Mouse (Mus musculus): ENCODE measurements at regions not wholly inside any gene's neighbourhood (a gene's known extent, or its start where the extent isn't known, plus 50 kb on each side); places are given as distances from the start of the nearest gene placed in this dataset.

- TF ChIP-seq POLR2A (IDR thresholded peaks at IDR 0.05; ENCODE audit: borderline replicate concordance, insufficient read depth, low read length) (no peak), CTCF (IDR thresholded peaks at IDR 0.05; ENCODE audit: borderline replicate concordance, insufficient read depth, low read depth, low read length) (no peak)
- H3K27ac ChIP-seq (ENCODE audit: insufficient read depth, low read length): no peak overlapping the region
- 81% methylated on average over 9 of the region's 9 CpGs for WGBS
- no peaks in the 10 kb centered on the region for H3K4me1 ChIP-seq (ENCODE audit: control insufficient read depth, insufficient read depth, low read length)
- H3K4me3 ChIP-seq (replicated peaks; ENCODE audit: insufficient read depth, low read depth, low read length): no peak overlapping the region
- no peak for DNase-seq
- H3K27me3 ChIP-seq (ENCODE audit: control insufficient read depth, insufficient read depth, low read length): no peaks in the 10 kb centered on the region
Observed at GRCm38 (mm10) chr2:74954101-74954500, 128.5 kb downstream of the Mtx2 start.

- TF ChIP-seq POLR2A (IDR thresholded peaks at IDR 0.05; ENCODE audit: borderline replicate concordance, insufficient read depth, low read length) (no peak), CTCF (IDR thresholded peaks at IDR 0.05; ENCODE audit: borderline replicate concordance, insufficient read depth, low read depth, low read length) (no peak)
- WGBS: 89% methylated on average over 4 of the region's 4 CpGs
Observed at GRCm38 (mm10) chr2:74955281-74956128, 129.9 kb downstream of the Mtx2 start.

GRCm38 (mm10) chr2:74956129-74956450, 130.5 kb downstream of the Mtx2 start:
- H3K27ac ChIP-seq (ENCODE audit: insufficient read depth, low read length): no peak overlapping the region
- TF ChIP-seq POLR2A (IDR thresholded peaks at IDR 0.05; ENCODE audit: borderline replicate concordance, insufficient read depth, low read length): no peak
- no peak for TF ChIP-seq CTCF (IDR thresholded peaks at IDR 0.05; ENCODE audit: borderline replicate concordance, insufficient read depth, low read depth, low read length)
- no peak for DNase-seq
- H3K4me1 ChIP-seq (ENCODE audit: control insufficient read depth, insufficient read depth, low read length): no peaks in the 10 kb centered on the region
- WGBS: 98% methylated on average over 1 of the region's 1 CpGs
- no peaks in the 10 kb centered on the region for H3K27me3 ChIP-seq (ENCODE audit: control insufficient read depth, insufficient read depth, low read length)
- no peak overlapping the region for H3K4me3 ChIP-seq (replicated peaks; ENCODE audit: insufficient read depth, low read depth, low read length)

More at GRCm38 (mm10) chr2:74955281-74956128, 129.9 kb downstream of the Mtx2 start:
- no peak for DNase-seq
- Histone ChIP-seq H3K27ac (ENCODE audit: insufficient read depth, low read length) (no peak overlapping the region), H3K4me3 (replicated peaks; ENCODE audit: insufficient read depth, low read depth, low read length) (no peak overlapping the region), H3K4me1 (ENCODE audit: control insufficient read depth, insufficient read depth, low read length) (no peaks in the 10 kb centered on the region), H3K27me3 (ENCODE audit: control insufficient read depth, insufficient read depth, low read length) (no peaks in the 10 kb centered on the region)

- Histone ChIP-seq H3K27ac (ENCODE audit: insufficient read depth, low read length) (no peak overlapping the region), H3K4me1 (ENCODE audit: control insufficient read depth, insufficient read depth, low read length) (no peaks in the 10 kb centered on the region), H3K4me3 (replicated peaks; ENCODE audit: insufficient read depth, low read depth, low read length) (no peak overlapping the region), H3K27me3 (ENCODE audit: control insufficient read depth, insufficient read depth, low read length) (no peaks in the 10 kb centered on the region)
- 98% methylated on average over 2 of the region's 2 CpGs for WGBS
- no peak for DNase-seq
- TF ChIP-seq CTCF (IDR thresholded peaks at IDR 0.05; ENCODE audit: borderline replicate concordance, insufficient read depth, low read depth, low read length): no peak
- no peak for TF ChIP-seq POLR2A (IDR thresholded peaks at IDR 0.05; ENCODE audit: borderline replicate concordance, insufficient read depth, low read length)
Observed at GRCm38 (mm10) chr2:74956556-74956955, 131.0 kb downstream of the Mtx2 start.

- 52% methylated on average over 5 of the region's 5 CpGs for WGBS
- DNase-seq: no peak
- TF ChIP-seq CTCF (IDR thresholded peaks at IDR 0.05; ENCODE audit: borderline replicate concordance, insufficient read depth, low read depth, low read length): no peak
- TF ChIP-seq POLR2A (IDR thresholded peaks at IDR 0.05; ENCODE audit: borderline replicate concordance, insufficient read depth, low read length): no peak
Observed at GRCm38 (mm10) chr2:74959936-74960335, 134.3 kb downstream of the Mtx2 start.

GRCm38 (mm10) chr2:74962416-74962815, 136.8 kb downstream of the Mtx2 start:
- Histone ChIP-seq H3K4me3 (replicated peaks; ENCODE audit: insufficient read depth, low read depth, low read length) (no peak overlapping the region), H3K4me1 (ENCODE audit: control insufficient read depth, insufficient read depth, low read length) (no peaks in the 10 kb centered on the region), H3K27ac (ENCODE audit: insufficient read depth, low read length) (no peak overlapping the region), H3K27me3 (ENCODE audit: control insufficient read depth, insufficient read depth, low read length) (no peaks in the 10 kb centered on the region)
- TF ChIP-seq CTCF (IDR thresholded peaks at IDR 0.05; ENCODE audit: borderline replicate concordance, insufficient read depth, low read depth, low read length): no peak
- TF ChIP-seq POLR2A (IDR thresholded peaks at IDR 0.05; ENCODE audit: borderline replicate concordance, insufficient read depth, low read length): no peak
- no peak for DNase-seq
- WGBS: 88% methylated on average over 6 of the region's 6 CpGs

More at GRCm38 (mm10) chr2:74959936-74960335, 134.3 kb downstream of the Mtx2 start:
- Histone ChIP-seq H3K4me3 (replicated peaks; ENCODE audit: insufficient read depth, low read depth, low read length) (no peak overlapping the region), H3K4me1 (ENCODE audit: control insufficient read depth, insufficient read depth, low read length) (no peaks in the 10 kb centered on the region), H3K27ac (ENCODE audit: insufficient read depth, low read length) (no peak overlapping the region), H3K27me3 (ENCODE audit: control insufficient read depth, insufficient read depth, low read length) (no peaks in the 10 kb centered on the region)

- Histone ChIP-seq H3K27ac (ENCODE audit: insufficient read depth, low read length) (no peak overlapping the region), H3K4me1 (ENCODE audit: control insufficient read depth, insufficient read depth, low read length) (no peaks in the 10 kb centered on the region), H3K27me3 (ENCODE audit: control insufficient read depth, insufficient read depth, low read length) (no peaks in the 10 kb centered on the region), H3K4me3 (replicated peaks; ENCODE audit: insufficient read depth, low read depth, low read length) (no peak overlapping the region)
- TF ChIP-seq CTCF (IDR thresholded peaks at IDR 0.05; ENCODE audit: borderline replicate concordance, insufficient read depth, low read depth, low read length): peak; percentile 85
- no peak for TF ChIP-seq POLR2A (IDR thresholded peaks at IDR 0.05; ENCODE audit: borderline replicate concordance, insufficient read depth, low read length)
- peak; percentile 60 to 78 for DNase-seq
- WGBS: 2% methylated on average over 6 of the region's 6 CpGs
Observed at GRCm38 (mm10) chr2:74964360-74964759, 138.8 kb downstream of the Mtx2 start.

GRCm38 (mm10) chr2:74964980-74965379, 139.4 kb downstream of the Mtx2 start:
- no peak for TF ChIP-seq CTCF (IDR thresholded peaks at IDR 0.05; ENCODE audit: borderline replicate concordance, insufficient read depth, low read depth, low read length)
- TF ChIP-seq POLR2A (IDR thresholded peaks at IDR 0.05; ENCODE audit: borderline replicate concordance, insufficient read depth, low read length): no peak
- no peak for DNase-seq
- Histone ChIP-seq H3K27me3 (ENCODE audit: control insufficient read depth, insufficient read depth, low read length) (no peaks in the 10 kb centered on the region), H3K4me1 (ENCODE audit: control insufficient read depth, insufficient read depth, low read length) (no peaks in the 10 kb centered on the region), H3K27ac (ENCODE audit: insufficient read depth, low read length) (no peak overlapping the region), H3K4me3 (replicated peaks; ENCODE audit: insufficient read depth, low read depth, low read length) (no peak overlapping the region)
- 43% methylated on average over 3 of the region's 3 CpGs for WGBS
